Mouse (Mus musculus): ENCODE results near the gene Ccsap.

DNA sequence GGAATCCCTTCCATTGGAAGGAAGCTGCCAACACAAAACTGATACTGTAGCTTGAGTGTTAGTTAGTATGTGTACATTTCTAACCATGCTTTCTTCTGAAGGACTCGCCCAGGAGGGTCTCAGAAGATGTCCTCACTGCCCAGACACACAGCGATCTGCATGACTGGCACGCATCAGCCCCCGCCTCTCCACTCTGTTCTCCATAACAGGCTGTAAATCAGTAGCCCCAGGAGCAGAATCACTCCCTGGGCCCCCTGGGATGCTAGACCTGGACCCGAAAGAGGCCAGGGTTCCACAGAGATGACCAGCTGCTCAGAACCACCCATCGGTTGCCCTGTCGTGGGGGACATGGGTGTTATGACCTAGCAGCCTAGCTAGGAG is 68.2 kb downstream of the Ccsap start:
- TF ChIP-seq CTCF (IDR thresholded peaks at IDR 0.05; ENCODE audit: control insufficient read depth, insufficient read depth, insufficient read length) (no peak), USF1 (IDR thresholded peaks at IDR 0.05; ENCODE audit: low read depth) (no peak)
